ENCODE assay signal across 12 mouse cellular contexts in genomic region chr1:163344931-163345330, GRCm38 (mm10). TPM values are rescaled to one million over a fixed set of nuclear protein-coding genes. Genes with fewer than 3 reads are reported as not detected.
DNase-seq lines count a peak whose midpoint lies in the region; ATAC-seq lines count a peak whose summit lies in the region.
"Had no signal": no experiment of that assay in that cellular context is flagged by ENCODE, and none has a peak within 500 bp of the region (broad histone marks: within the 10 kb centered on the region; RNA-seq: fewer than 3 reads in every experiment).

No protein-coding gene starts in this region.

- ATAC-seq in CD4-positive, CD25-positive, alpha-beta regulatory T cell, adult 4 months: no peak
- ATAC-seq in megakaryocyte, adult 5-6 weeks (ENCODE audit: poor library complexity, severe bottlenecking): peak; percentile 38; the same call in 1 of the 2 replicates
- no peak for ATAC-seq in activated CD4-positive, CD25-positive, alpha-beta regulatory T cell, adult 4 months
- ATAC-seq: inflammation-experienced regulatory T-cells, adult 6 months; midbrain, embryonic 16.5 days had no signal

- DNase-seq in CD4-positive, CD25-positive, alpha-beta regulatory T cell, adult 2 months (ENCODE audit: low read depth, low spot score): peak; percentile 10
- peak; percentile 5 for DNase-seq in left cerebral cortex, postnatal 4 days
- no peak for DNase-seq in left cerebral cortex, adult 8-10 months (ENCODE audit: low spot score in 2 of 2)
- peak; percentile 60 for DNase-seq in ES-CJ7 (ENCODE audit: low read depth, low spot score)
- DNase-seq in frontal cortex, postnatal 25 days (ENCODE audit: low spot score in 2 of 2): no peak
- DNase-seq: heart, adult 11 months; right cerebral cortex, postnatal 25 days had no signal

- intact Hi-C loops in left cerebral cortex, postnatal 4 days (cut with DNase I): no loop called here

RNA-seq across cellular contexts. Expression of gene Prrx1, which starts 31.4 kb away (rescaled TPM):
- polyA plus RNA-seq in CD4-positive, CD25-positive, alpha-beta regulatory T cell, adult 4 months (2017; shearing (Covaris generic)): not detected
- 1 to 10 TPM; 7.0 to 7.6 TPM for total RNA-seq in left cerebral cortex, postnatal 4 days (2021)
- 1 to 10 TPM; 3.9 to 6.3 (median 5.2) TPM for total RNA-seq in left cerebral cortex, adult 8-10 months (2022)
- total RNA-seq in megakaryocyte, adult 5-6 weeks (2015): 0.09 and 0.16 TPM in 2 replicates
- total RNA-seq in megakaryocyte, adult 5-6 weeks (2017): 0.04 and 0.11 TPM in 2 replicates
- under 1 TPM in 1 of 2 experiments, not detected in 1; 0.17 TPM for polyA plus RNA-seq in activated CD4-positive, CD25-positive, alpha-beta regulatory T cell, adult 4 months (2017; shearing (Covaris generic))
- polyA plus RNA-seq: inflammation-experienced regulatory T-cells, adult 6 months had no signal

RNA-seq across cellular contexts. Expression of gene Gorab, which starts 58.5 kb away (rescaled TPM):
- 10 to 100 TPM; 10.7 to 15.8 TPM for polyA plus RNA-seq in CD4-positive, CD25-positive, alpha-beta regulatory T cell, adult 4 months (2017; shearing (Covaris generic))
- 10 to 100 TPM; 12.5 to 12.9 TPM for total RNA-seq in left cerebral cortex, postnatal 4 days (2021)
- total RNA-seq in left cerebral cortex, adult 8-10 months (2022): 10 to 100 TPM in 3 of 4 experiments, 1 to 10 TPM in 1; 10.0 to 11.4 (median 10.6) TPM
- 5.3 and 7.7 TPM in 2 replicates for total RNA-seq in megakaryocyte, adult 5-6 weeks (2015)
- total RNA-seq in megakaryocyte, adult 5-6 weeks (2017): 6.6 and 9.8 TPM in 2 replicates
- 1 to 10 TPM; 8.3 TPM for polyA plus RNA-seq in activated CD4-positive, CD25-positive, alpha-beta regulatory T cell, adult 4 months (2017; shearing (Covaris generic))

Comparison
In these comparisons a context has a peak if more than half of its experiments do, and no peak if none do; other contexts are left out.
1. DNase-seq: peak in CD4-positive, CD25-positive, alpha-beta regulatory T cell, adult 2 months (single experiment), left cerebral cortex, postnatal 4 days (single experiment) and ES-CJ7 (single experiment); none in left cerebral cortex, adult 8-10 months (0 of 2) and frontal cortex, postnatal 25 days (0 of 2).
2. RNA of gene Prrx1, which starts 31.4 kb away (total RNA-seq): 7.0 to 7.6 TPM in left cerebral cortex, postnatal 4 days and 3.9 to 6.3 TPM in left cerebral cortex, adult 8-10 months; 0.04 to 0.16 TPM in megakaryocyte, adult 5-6 weeks; every median in the first group is over 4 times any median in the second.